ENCODE assay signal across 8 mouse cellular contexts in genomic region chr8:45874945-45875626, GRCm38 (mm10). TPM values are rescaled to one million over a fixed set of nuclear protein-coding genes. Genes with fewer than 3 reads are reported as not detected.
DNase-seq lines count a peak whose midpoint lies in the region; ATAC-seq and TF ChIP-seq lines count a peak whose summit lies in the region.

No protein-coding gene starts in this region.

- no peaks in the 10 kb centered on the region for H3K27me3 ChIP-seq in hindbrain, embryonic 12.5 days
- H3K27me3 ChIP-seq in lung, postnatal 0 days (replicated peaks; ENCODE audit: insufficient read depth, low read length) = no peaks in the 10 kb centered on the region

- H3K9me3 ChIP-seq in hindbrain, embryonic 12.5 days (replicated peaks) = 0 out of 2 replicates have a peak, but pooled peaks cover 3% of the 10 kb centered on the region
- H3K9me3 ChIP-seq in lung, postnatal 0 days (ENCODE audit: low read length) = no peaks in the 10 kb centered on the region

- H3K9ac ChIP-seq in hindbrain, embryonic 12.5 days = no peak overlapping the region
- H3K9ac ChIP-seq in lung, postnatal 0 days (replicated peaks; ENCODE audit: low read depth) = no peak overlapping the region

- no peaks in the 10 kb centered on the region for H3K4me1 ChIP-seq in cortical plate, adult 2 months (ENCODE audit: control insufficient read depth, insufficient read depth, low read length)
- H3K4me1 ChIP-seq in hindbrain, embryonic 12.5 days = peaks cover 10% of the 10 kb centered on the region
- H3K4me1 ChIP-seq in lung, postnatal 0 days (ENCODE audit: insufficient read depth, low read depth, low read length) = peaks cover 3% of the 10 kb centered on the region; the same call in 1 of the 2 replicates

- no peak for TF ChIP-seq POLR2A in cortical plate, adult 2 months (IDR thresholded peaks at IDR 0.05; ENCODE audit: extremely low read depth, insufficient read depth, low read length)

- peak; percentile 88 for ATAC-seq in hindbrain, embryonic 12.5 days (ENCODE audit: low FRiP score)
- ATAC-seq in lung, postnatal 0 days = peak; percentile 96

- DNase-seq in adrenal gland, adult 2 months = peak; percentile 89
- DNase-seq in gastrocnemius, adult 8-10 months (ENCODE audit: low spot score in 2 of 2) = peak; percentile 57 to 74
- peak; percentile 39 for DNase-seq in layer of hippocampus, adult 9-10 months (ENCODE audit: low spot score)
- DNase-seq in lung, postnatal 0 days (ENCODE audit: low spot score) = peak; percentile 95
- peak; percentile 24 to 46 for DNase-seq in right cerebral cortex, adult 2 months (ENCODE audit: low spot score in 2 of 2)
- DNase-seq in B cell, adult 2 months = no peak

- H3K27ac ChIP-seq in cortical plate, adult 2 months (ENCODE audit: insufficient read depth, low read length) = 0 out of 2 replicates have a peak overlapping the region, but pooled peaks have one; percentile 61
- peak overlapping the region; percentile 85 for H3K27ac ChIP-seq in hindbrain, embryonic 12.5 days
- peak overlapping the region; percentile 86 for H3K27ac ChIP-seq in lung, postnatal 0 days (ENCODE audit: low read length)

- no peaks in the 10 kb centered on the region for H3K36me3 ChIP-seq in hindbrain, embryonic 12.5 days
- H3K36me3 ChIP-seq in lung, postnatal 0 days (ENCODE audit: insufficient read depth, low read length) = no peaks in the 10 kb centered on the region

- H3K4me3 ChIP-seq in cortical plate, adult 2 months (ENCODE audit: insufficient read depth, low read length) = no peak overlapping the region
- no peak overlapping the region for H3K4me3 ChIP-seq in hindbrain, embryonic 12.5 days
- H3K4me3 ChIP-seq in lung, postnatal 0 days (ENCODE audit: low read depth, low read length) = no peak overlapping the region

- TF ChIP-seq CTCF in cortical plate, adult 2 months (IDR thresholded peaks at IDR 0.05; ENCODE audit: extremely low read depth, insufficient read depth, low read length) = no peak
- TF ChIP-seq CTCF in lung, postnatal 0 days (IDR thresholded peaks at IDR 0.05) = no peak

- WGBS in hindbrain, embryonic 12.5 days = 19% methylated on average over 10 of the region's 10 CpGs
- WGBS in lung, postnatal 0 days = 20% methylated on average over 10 of the region's 10 CpGs

- TF ChIP-seq EP300 in lung, postnatal 0 days (IDR thresholded peaks at IDR 0.05) = peak; percentile 84

- peak overlapping the region; percentile 17; the same call in 1 of the 2 replicates for H3K4me2 ChIP-seq in hindbrain, embryonic 12.5 days (replicated peaks)
- H3K4me2 ChIP-seq in lung, postnatal 0 days (replicated peaks; ENCODE audit: low read depth, low read length) = peak overlapping the region; percentile 28; the same call in 1 of the 2 replicates

RNA-seq across cellular contexts. Expression of gene Pdlim3, which starts 10.2 kb away (rescaled TPM):
- 1 to 10 TPM; 1.3 to 1.7 TPM for total RNA-seq in adrenal gland, adult 2 months (2021)
- polyA plus RNA-seq in adrenal gland, adult 2 months (2012; rRNA removed) = 0.90 and 1.3 TPM in 2 replicates
- 2.7 and 2.8 TPM in 2 replicates for polyA plus RNA-seq in cortical plate, adult 2 months (2012; rRNA removed)
- 100 to 1,000 TPM; 733 to 955 (median 812) TPM for total RNA-seq in gastrocnemius, adult 8-10 months (2022)
- polyA plus RNA-seq in hindbrain, embryonic 12.5 days (2016; fragmentation: Nextera tagmentation; extraction: Ambion mirVana) = 5.7 and 8.0 TPM in 2 replicates
- polyA plus RNA-seq in lung, postnatal 0 days (2015; fragmentation: Nextera tagmentation; extraction: Ambion mirVana) = 54.7 and 59.2 TPM in 2 replicates

RNA-seq across cellular contexts. Expression of gene Ccdc110, which starts 59.3 kb away (rescaled TPM):
- not detected for total RNA-seq in adrenal gland, adult 2 months (2021)
- polyA plus RNA-seq in adrenal gland, adult 2 months (2012; rRNA removed) = not detected in 2 replicates
- 0.25 and 0.44 TPM in 2 replicates for polyA plus RNA-seq in cortical plate, adult 2 months (2012; rRNA removed)
- not detected for total RNA-seq in gastrocnemius, adult 8-10 months (2022)
- 0.21 TPM in 1 of 2 replicates, not detected in the other for polyA plus RNA-seq in hindbrain, embryonic 12.5 days (2016; fragmentation: Nextera tagmentation; extraction: Ambion mirVana)
- not detected in 2 replicates for polyA plus RNA-seq in lung, postnatal 0 days (2015; fragmentation: Nextera tagmentation; extraction: Ambion mirVana)

Comparison
In these comparisons a context has a peak if more than half of its experiments do, and no peak if none do; other contexts are left out.
1. DNase-seq: peak in adrenal gland, adult 2 months (single experiment), gastrocnemius, adult 8-10 months (2 of 2), layer of hippocampus, adult 9-10 months (single experiment), lung, postnatal 0 days (single experiment) and right cerebral cortex, adult 2 months (2 of 2); none in B cell, adult 2 months (0 of 2).
2. Peak in every context shown above with its lines, with median percentiles within 50 percentile points of each other: H3K27ac ChIP-seq.